Mouse (Mus musculus): ENCODE measurements at regions not wholly inside any gene's neighbourhood (a gene's known extent, or its start where the extent isn't known, plus 50 kb on each side); places are given as distances from the start of the nearest gene placed in this dataset.
A peak's percentile ranks its signal among the peaks of the same experiment; 100 is the strongest.

DNA sequence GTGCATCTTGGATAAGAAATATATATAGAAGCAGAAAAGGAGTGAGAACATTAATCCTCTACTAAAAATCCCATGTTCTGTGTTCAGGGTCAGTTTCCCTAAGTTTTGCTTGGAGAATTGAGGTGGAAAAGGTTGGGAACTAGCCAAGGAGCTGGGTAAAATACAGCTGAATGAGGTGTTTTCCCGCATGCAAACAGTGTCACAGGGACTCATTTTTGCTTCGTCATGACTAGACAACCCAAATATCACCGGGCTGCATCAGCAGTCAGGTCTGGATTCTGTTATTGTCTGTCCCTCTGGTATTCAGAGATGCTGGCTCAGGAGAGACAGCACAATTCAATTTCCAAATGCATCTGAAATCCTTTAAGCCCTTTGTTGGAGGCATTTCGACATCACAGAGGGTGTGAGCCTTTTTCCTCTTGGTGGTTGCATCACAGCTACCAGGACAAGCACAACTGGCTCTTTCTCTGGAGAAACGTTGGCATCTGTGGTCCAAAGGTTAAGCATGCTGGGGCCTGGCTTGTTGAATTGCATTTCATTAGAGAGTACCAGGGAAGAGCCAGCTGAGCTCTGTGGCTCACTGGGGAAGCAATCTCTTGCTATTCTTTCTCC is 59.6 kb upstream of the Sesn3 start:
- H3K9me3 ChIP-seq (replicated peaks; ENCODE audit: control insufficient read depth, low read length) = no peaks in the 10 kb centered on the region
- no peak overlapping the region for H3K4me2 ChIP-seq (ENCODE audit: low read depth, low read length)
- WGBS (ENCODE audit: insufficient replicate concordance) = 38% methylated on average over 5 of the region's 5 CpGs
- no peak overlapping the region for H3K9ac ChIP-seq (ENCODE audit: low read depth, low read length)
- no peaks in the 10 kb centered on the region for H3K27me3 ChIP-seq (ENCODE audit: control insufficient read depth, insufficient read depth, low read depth, low read length)
- H3K36me3 ChIP-seq (ENCODE audit: control insufficient read depth, insufficient read depth) = no peaks in the 10 kb centered on the region
- ATAC-seq (ENCODE audit: low read depth) = peak; percentile 79
- peaks cover 4% of the 10 kb centered on the region for H3K4me1 ChIP-seq (ENCODE audit: control insufficient read depth, low read depth, low read length)
- no peak overlapping the region for H3K4me3 ChIP-seq (ENCODE audit: low read depth, low read length)
- peak overlapping the region; percentile 27 for H3K27ac ChIP-seq (ENCODE audit: low read length)

DNA sequence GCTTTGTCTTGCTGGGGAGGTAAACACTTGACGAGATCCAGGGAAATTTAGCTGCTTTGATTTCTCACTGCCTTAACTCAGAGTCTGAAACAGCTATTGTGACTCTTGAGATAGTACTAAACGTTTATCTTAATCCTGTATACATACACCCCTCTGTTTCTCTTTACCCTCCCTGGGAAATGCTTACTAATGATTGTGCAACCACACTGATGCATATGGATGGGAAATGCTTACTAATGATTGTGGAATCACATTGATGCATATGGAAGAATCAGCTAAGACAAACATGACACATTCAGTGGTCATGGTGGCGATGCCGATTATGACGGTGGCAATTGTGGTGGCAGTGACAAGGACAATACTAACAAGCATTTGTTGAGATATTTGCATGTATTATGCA is 58.9 kb upstream of the Sesn3 start:
- no peak for ATAC-seq (ENCODE audit: low read depth)
- H3K4me2 ChIP-seq (ENCODE audit: low read depth, low read length) = no peak overlapping the region
- no peaks in the 10 kb centered on the region for H3K27me3 ChIP-seq (ENCODE audit: control insufficient read depth, insufficient read depth, low read depth, low read length)
- peaks cover 4% of the 10 kb centered on the region for H3K4me1 ChIP-seq (ENCODE audit: control insufficient read depth, low read depth, low read length)
- H3K9ac ChIP-seq (ENCODE audit: low read depth, low read length) = no peak overlapping the region
- H3K9me3 ChIP-seq (replicated peaks; ENCODE audit: control insufficient read depth, low read length) = no peaks in the 10 kb centered on the region
- no peak overlapping the region for H3K4me3 ChIP-seq (ENCODE audit: low read depth, low read length)
- H3K36me3 ChIP-seq (ENCODE audit: control insufficient read depth, insufficient read depth) = no peaks in the 10 kb centered on the region
- peak overlapping the region; percentile 27 for H3K27ac ChIP-seq (ENCODE audit: low read length)
- 59% methylated on average over 5 of the region's 5 CpGs for WGBS (ENCODE audit: insufficient replicate concordance)

DNA sequence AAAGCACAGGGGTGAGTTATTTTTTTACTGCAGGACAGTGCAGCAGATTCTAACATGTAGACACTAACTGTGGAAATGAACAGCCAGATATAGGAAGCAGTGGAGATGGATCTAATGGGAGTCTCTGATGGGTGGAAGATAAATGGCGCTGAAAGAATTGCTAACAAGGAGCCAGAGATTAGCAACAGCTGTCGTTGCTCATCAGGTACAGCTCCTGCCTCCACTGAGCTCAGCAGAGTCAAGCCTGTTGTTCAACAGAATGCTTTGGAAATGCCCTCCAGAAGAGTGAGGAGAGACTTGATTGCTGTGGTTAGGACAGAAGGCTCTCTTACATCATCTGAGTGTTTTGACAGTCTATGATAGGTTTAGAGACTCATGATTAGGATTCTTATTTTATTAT is 51.9 kb upstream of the Sesn3 start:
- Histone ChIP-seq H3K9me3 (replicated peaks; ENCODE audit: control insufficient read depth, low read length) (no peaks in the 10 kb centered on the region), H3K9ac (ENCODE audit: low read depth, low read length) (no peak overlapping the region), H3K4me3 (ENCODE audit: low read depth, low read length) (no peak overlapping the region), H3K27me3 (ENCODE audit: control insufficient read depth, insufficient read depth, low read depth, low read length) (no peaks in the 10 kb centered on the region), H3K27ac (ENCODE audit: low read length) (no peak overlapping the region), H3K4me1 (ENCODE audit: control insufficient read depth, low read depth, low read length) (no peaks in the 10 kb centered on the region), H3K4me2 (ENCODE audit: low read depth, low read length) (no peak overlapping the region), H3K36me3 (ENCODE audit: control insufficient read depth, insufficient read depth) (no peaks in the 10 kb centered on the region)
- WGBS (ENCODE audit: insufficient replicate concordance) = 46% methylated on average over 2 of the region's 2 CpGs
- ATAC-seq (ENCODE audit: low read depth) = no peak
